Mouse (Mus musculus): ENCODE results near the gene Rtca.

Gene Rtca

GRCm38 (mm10) chr3:116476686-116477298 is 31.2 kb downstream of the Rtca start:
- no peak for DNase-seq (ENCODE audit: low spot score)

GRCm38 (mm10) chr3:116474602-116475001 is 33.4 kb downstream of the Rtca start:
- no peak for DNase-seq (ENCODE audit: low spot score)

DNA sequence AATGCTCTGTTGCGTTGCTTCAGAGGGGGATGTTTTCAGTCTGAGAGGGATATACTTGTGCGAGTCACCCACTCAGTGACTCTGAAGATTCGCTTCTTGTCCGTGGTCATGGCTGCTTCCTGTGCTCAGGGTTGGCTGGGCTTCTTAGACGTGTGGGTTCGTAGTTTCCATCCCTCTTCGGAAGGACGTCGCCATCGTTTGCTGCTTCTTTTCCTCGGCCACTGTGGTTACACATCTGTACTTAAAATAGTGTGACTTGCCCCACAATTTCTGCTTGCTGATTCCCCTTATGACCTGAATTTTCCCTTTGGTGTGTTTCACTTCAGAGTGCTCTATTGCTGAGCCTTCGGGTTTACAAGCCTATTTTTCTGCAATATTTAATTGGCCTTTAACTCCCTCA is 42.3 kb downstream of the Rtca start:
- DNase-seq (ENCODE audit: low spot score) = no peak

DNA sequence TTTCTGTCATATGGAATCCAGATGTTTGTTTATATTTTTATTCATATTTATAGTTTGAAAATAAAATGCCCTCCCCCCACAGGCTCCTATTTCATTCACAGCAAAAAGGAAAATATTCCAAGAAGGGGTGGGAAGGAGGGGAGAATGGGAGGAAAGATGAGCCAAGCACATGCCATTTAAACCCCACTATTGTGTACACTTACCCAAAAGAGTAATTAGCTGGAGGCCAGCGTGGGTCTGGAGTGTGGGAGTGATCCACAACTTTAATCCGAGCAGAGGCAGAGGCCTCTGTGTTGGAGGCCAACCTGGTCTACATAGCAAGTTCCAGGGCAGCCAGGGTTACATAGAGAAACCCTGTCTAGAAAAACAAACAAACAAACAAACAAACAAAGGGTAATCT is 43.7 kb downstream of the Rtca start:
- DNase-seq (ENCODE audit: low spot score) = no peak

- DNase-seq (ENCODE audit: low spot score) = no peak
Observed at GRCm38 (mm10) chr3:116461053-116461452, 47.0 kb downstream of the Rtca start.

DNA sequence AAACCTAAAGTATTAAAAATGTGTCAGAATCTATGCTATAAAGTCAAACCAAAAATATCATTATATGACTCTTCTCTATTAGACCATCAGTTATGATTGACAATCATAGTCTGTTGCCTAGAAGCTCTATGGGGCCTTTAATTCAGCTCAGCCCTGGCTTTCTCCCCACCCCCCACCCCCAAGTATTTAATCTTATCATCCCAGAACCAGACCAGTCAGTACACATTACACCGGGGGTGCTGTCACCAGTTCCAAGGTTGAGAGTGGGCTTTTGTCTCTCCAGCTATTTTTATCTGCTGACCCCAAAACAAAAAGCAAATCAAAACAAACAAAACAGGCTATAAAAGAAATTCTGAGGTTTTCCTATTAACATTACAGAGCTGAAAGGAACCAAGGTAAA is 53.5 kb downstream of the Rtca start:
- DNase-seq (ENCODE audit: low spot score) = no peak

- no peak for DNase-seq (ENCODE audit: low spot score)
Observed at GRCm38 (mm10) chr3:116450741-116451140, 57.3 kb downstream of the Rtca start.

DNA sequence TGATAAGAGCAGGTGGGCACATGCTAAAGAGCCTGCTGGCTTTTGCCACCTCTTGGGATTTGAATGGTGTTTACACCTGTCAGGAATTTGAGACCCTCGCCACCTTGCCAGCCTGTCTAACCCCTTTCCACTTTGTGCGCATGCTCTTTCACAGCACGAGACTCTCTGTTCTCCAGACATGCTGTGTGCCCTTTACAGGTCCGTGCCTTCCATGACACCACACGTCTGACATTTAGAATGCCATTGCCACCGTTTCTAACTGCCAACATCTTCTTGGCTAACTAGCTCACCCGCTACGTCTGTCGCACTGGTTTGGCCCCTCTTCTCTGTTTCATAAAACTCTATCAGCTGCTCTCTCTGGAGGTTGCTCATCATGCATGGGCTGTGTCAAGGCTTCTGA is 63.7 kb downstream of the Rtca start:
- DNase-seq (ENCODE audit: low spot score) = no peak

DNA sequence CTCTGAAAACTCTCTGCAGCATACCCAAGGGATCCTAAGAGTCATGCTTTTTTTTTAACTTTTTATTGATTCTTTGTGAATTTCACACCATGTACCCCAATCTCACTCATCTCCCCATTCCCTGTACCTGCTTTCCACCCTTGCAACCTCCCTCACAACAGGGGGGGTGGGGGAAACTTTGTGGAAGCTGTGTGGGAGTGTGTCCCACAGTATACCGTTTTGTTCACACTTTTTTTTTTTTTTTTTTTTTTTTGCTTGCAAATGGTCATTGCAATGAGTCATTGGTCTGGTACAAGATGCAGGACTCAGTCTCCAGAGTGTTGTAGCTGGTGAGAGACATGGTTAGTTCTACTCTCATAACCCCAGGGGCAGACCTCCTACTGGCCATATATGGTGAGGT is 65.2 kb downstream of the Rtca start:
- DNase-seq (ENCODE audit: low spot score) = no peak

DNA sequence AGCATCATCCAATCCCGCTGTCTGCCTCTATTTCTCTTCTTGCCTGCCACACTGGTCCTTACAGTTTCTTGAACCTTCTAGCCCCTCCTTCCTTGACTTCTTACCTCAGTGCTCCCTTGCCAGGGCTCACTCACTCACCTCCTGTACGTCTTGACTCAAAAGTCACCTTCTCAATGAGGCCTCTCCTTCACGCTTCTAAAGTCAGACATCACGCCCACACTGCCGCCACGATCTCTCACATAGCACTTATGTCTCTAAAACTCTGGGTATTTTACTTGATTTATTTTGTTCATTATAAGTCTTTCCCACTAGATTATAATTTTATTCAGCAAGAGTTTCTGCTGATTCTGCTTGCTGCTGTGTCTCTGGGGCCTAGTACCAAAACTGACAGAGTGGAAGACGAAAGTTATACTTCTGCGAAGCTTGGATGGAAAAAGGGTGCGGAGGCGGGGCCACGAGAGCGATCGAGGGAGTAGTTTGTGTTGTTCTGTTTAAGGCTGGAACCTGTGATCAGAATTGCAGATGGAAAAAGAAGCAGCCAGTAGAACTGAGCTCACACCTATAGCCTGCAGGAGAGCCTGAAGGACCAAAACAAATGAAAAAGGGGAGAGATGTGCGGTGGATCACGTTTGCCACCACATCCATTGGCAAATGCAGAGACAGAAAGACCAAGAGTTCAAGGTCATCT is 66.3 kb downstream of the Rtca start:
- no peak for DNase-seq (ENCODE audit: low spot score)

DNA sequence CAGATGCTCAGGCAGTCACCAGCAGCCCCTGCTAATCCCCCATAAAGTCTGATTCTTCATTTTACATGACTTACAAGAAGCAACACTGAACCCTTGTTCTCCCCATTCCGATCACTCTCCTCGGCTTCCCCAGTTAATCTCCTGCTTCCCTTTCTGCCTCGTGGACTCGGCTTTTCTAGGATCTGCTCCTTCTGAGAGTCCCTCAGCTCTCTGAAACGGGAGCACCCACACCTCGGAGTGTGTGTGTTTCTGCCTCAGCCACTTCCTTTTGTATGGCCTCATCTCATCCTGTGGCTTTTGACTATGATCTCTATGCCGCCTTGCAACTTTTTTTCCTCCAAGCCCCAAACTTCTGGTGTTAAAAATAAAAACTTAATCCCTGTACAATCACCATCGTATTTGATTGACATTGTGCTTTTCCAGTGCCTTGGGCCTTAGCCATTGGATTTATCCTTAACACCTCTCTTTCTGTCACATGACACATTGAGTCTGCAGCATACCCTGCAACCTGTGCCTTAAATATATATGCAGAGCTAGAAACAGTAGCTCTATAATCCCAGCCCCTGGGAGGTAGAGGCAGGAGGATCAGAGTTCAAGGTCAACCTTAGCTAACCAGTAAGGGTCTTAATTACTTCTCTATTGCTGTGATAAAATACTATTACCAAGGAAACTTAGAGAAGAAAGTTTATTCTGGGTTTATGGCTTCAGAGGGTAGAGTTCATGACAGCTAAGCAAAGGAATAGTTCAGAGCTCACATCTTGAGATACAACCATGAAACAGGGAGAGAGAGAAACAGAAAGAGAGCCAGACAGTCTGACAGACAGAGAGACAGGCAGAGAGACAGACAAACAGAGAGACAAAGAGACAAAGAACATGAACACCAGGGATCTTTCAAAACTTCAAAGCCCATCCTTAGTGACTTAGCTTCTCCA is 67.7 kb downstream of the Rtca start:
- DNase-seq (ENCODE audit: low spot score) = no peak

Data from adipocyte (in vitro differentiated cells).